Mouse (Mus musculus): ENCODE measurements at regions not wholly inside any gene's neighbourhood (a gene's known extent, or its start where the extent isn't known, plus 50 kb on each side); places are given as distances from the start of the nearest gene placed in this dataset.

- DNase-seq = peak; percentile 26 to 39
These were observed 1744.6 kb upstream of the Adgrl3 start for GRCm38 (mm10) chr5:79275346-79275745.

DNA sequence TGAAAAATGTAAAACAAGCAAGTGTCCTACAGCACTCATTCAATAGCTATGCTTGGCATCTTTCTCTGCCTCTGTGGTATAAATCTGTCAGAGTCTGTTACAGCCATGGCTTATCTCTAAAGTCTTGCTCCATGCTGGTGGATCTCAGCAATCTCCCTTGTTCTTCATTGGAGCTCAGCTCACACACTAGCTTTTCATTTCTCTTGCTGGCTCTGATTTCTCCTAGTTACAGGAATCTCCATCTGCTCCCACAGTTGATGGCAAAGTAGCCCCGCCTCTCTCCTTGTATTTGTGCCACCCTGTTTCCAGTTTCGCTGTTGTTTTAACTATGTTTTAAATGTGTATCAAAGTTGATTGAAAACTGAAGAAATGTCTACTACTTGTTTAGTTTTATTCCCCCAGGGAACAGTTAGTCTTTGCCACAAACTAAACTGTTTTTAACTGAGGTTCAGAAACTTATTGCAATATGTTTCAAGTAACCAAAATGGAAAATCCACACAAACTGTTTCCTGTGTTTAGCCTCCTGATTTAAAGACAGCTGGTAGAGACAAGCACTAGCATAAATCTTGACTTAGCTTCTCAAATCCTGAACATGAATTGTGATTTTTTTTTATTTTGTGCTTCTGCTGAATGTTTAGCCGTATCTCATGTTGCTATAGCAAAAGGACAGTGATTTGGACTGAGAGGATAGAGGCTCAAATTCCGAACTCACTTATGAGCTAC lies 1719.8 kb upstream of the Adgrl3 start:
- DNase-seq = peak; percentile 17 to 23

GRCm38 (mm10) chr5:79306181-79306580 lies 1713.8 kb upstream of the Adgrl3 start:
- DNase-seq = peak; percentile 10 to 14

Data from cerebellum, postnatal 10 days (tissue).